Mouse (Mus musculus) embryo, embryonic 10.5 days (tissue): ENCODE results near the gene Dnaja3.

Experiments
- DNase-seq: peaks from one replicate; pipeline ENCODE4 v3.0.0-alpha.2; 2015; ENCODE audit warnings: low spot score

Dnaja3 gene

GRCm38 (mm10) chr16:4607818-4608531 is 31.8 kb upstream of the Dnaja3 start:
- DNase-seq: peak; percentile 89

- no peak for DNase-seq
These were observed 31.2 kb upstream of the Dnaja3 start for GRCm38 (mm10) chr16:4608532-4609059.

- DNase-seq: no peak
These were observed 28.6 kb upstream of the Dnaja3 start for GRCm38 (mm10) chr16:4611193-4611592.

DNA sequence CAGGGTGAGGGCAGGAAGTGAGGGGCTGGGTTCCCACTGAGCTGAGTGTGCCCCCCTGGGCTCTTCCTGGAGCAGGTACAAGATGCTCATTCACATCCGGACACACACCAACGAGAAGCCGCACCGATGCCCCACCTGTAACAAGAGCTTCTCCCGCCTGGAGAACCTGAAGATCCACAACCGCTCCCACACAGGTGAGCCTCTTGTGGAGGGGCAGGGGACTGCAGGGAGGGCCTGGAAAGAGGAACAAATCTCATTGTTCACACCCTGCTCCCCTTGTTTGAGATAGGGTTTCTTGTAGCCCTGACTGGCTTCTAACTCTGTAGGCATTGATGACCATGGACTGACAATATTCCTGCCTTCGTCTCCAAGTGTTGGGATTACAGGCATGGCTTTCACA is 28.1 kb upstream of the Dnaja3 start:
- DNase-seq: no peak

DNA sequence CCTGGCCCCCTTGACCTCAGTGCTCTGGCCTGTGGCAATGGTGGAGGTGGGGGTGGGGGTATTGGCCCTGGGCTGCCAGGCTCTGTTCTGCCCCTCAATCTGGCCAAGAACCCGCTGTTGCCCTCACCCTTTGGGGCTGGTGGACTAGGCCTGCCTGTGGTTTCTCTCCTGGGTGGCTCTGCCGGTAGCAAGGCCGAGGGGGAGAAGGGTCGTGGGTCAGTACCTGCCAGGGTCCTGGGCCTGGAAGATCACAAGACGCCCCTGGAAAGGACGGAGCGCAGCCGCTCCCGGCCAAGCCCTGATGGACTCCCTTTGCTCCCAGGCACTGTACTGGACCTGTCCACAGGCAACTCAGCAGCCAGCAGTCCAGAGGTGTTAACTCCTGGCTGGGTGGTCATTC is 26.1 kb upstream of the Dnaja3 start:
- no peak for DNase-seq

DNA sequence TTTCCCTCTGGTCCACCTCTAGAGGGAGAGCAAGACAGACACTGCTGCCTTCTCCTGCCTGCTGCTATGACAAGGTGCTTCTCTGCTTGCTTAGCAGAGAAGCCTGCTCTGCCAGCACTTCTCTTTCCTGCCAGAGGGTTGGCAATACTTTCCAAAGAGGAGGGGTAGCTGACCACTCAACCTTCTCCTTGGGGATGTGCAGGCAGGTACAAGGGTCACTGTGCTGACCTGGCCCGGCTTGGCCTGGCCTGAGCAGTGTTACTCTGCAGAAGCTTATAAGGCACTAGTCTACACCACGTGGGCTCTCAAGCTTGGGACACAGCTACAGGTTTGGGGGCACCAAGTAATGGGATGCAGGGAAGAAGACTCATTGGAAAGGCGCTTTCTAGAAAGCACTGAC is 25.1 kb upstream of the Dnaja3 start:
- DNase-seq: no peak

DNA sequence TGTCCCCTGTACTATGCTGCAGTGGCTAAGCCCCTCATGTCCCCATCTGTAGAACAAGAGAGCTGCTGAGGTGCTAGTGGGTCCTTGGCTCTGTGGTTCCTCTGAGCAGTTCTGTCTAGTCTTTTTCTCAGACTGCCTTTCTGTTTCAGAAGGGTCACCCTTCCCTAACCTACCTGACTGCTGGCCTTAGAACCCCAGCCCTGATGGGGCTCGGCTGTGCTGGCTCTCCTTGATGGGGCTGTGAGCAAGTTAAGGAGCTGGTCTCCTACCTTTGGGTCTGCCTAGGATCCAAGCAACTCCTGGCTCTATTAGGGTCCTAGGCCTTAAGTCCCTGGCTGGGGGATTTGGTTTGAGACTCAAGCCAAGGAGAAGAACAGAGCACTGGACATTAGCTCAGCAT is 24.5 kb upstream of the Dnaja3 start:
- DNase-seq: no peak

DNA sequence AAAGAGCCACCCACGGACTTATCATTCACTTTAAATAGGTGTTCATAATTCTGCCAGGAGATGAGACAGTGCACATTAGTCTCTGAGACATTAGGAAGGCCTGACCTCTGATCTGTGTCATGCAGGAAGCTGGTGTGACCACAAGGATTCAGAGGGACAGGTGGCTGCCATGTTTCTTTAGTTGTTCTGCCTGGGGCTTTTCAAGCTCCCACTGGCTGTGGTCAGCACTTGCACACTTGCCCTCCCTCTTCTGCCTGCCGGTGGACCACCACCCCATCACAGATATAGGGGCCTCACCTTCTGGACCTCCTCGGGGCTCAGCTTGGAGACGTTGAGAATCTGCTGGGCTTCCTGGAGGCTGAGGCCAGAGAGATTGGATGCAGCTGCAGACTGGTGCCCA is 23.0 kb upstream of the Dnaja3 start:
- DNase-seq: no peak

DNA sequence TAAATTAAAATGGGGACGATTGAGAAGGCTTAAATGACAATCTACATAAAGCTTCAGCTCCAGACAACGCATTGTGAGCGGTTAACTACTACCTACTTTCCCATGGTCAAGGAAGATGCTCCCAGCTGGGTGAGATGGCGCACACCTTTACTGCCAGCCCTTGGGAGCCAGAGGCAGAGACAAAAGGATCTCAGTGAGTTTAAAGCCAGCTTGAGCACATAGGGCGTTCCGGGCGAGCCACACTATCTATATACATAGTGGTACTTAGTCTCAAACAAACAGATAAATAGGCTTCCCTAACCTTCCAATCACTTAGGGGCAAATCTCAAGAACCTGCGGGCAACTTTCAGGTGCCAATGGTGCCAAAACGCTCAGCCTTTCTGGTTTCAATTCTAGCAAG is 15.7 kb upstream of the Dnaja3 start:
- DNase-seq: no peak

- peak; percentile 96 for DNase-seq
These were observed 15.2 kb upstream of the Dnaja3 start, which contains the start of gene Pam16 for GRCm38 (mm10) chr16:4624481-4625110. Gene Pam16 (minus strand): TSS chr16:4624988.

DNA sequence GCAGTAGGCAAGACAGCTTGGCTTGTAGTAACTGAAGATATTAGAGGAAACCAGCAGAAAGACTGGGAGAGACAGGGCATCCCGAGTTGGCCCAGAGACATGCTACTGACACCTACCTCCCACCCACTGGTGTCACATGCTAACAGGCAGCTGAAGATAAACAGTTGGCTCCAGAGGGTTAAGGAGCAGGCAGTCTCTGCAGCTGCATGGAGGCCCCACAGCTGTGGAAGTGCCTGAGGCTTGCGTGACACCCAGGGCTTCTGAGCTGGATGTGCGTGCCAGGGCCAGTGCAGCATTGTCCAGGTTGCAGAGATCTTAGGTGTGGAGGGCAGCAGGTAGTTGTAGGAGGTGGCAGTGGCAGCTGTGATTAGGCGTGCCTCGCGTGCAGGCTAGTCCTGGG is 12.7 kb upstream of the Dnaja3 start:
- DNase-seq: no peak

DNA sequence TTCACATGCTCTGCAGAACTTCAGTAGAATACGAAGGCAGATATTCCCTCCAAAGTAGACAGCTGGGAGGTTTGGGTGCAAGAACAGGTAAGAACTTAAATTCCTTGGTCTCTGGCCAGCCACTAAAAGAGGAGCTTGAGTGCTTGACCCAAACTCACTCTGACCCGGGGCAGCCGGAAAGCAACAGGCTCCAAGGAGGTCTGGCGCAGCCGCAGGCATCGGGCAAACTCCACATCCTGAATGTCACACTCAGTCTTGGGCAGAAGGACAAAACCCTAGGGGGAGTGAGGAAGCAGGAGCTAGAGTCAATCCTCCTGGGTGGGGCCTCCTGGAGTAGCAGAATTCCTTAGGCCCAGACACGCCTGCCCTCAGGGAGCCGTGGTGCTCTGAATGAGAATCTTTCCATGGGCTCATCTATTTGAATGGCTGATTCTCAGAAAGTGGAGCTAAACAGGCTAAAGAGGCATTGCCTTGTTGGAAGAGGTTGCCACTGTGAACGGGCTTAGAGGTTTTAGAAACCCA is 10.8 kb upstream of the Dnaja3 start:
- DNase-seq: no peak

DNA sequence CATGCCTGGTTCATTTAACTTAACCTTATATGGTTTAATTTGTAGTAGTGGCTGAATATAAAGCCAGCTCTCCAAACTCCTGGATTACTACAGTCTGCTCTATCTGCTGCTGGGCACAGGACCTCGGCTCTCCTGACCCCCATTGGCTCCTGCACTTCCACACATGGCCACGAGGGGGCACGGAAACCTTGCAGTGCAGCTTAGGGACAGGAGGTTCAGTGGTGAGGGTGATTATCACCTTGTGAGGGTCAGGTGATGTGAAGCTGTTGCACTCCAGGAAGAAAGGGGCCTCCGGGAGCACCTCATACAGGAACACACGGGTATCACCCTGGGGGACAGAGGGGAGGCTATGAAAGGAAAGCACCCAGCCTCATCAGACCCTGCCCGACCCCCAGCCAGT is 9.8 kb upstream of the Dnaja3 start:
- DNase-seq: peak; percentile 86

DNA sequence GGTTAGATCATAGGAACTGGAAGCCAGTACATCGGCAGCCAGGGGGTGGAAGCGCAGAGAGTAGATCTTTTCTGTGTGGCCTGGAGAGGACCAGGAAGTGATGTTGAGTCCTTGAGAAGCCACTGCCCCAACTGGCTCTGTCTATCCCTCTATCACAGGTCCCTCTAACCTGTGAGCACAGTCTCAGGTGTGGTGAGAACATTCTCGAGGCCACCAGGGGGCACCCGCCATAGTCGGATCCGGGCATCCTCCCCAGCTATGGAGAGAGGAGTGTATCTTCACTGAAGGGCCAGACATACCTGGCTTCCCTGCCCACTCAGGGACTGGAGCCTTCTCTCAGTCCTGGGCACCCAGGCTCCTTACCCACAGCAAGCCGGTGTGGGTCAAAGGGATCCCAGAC is 7.7 kb upstream of the Dnaja3 start:
- DNase-seq: peak; percentile 57

DNA sequence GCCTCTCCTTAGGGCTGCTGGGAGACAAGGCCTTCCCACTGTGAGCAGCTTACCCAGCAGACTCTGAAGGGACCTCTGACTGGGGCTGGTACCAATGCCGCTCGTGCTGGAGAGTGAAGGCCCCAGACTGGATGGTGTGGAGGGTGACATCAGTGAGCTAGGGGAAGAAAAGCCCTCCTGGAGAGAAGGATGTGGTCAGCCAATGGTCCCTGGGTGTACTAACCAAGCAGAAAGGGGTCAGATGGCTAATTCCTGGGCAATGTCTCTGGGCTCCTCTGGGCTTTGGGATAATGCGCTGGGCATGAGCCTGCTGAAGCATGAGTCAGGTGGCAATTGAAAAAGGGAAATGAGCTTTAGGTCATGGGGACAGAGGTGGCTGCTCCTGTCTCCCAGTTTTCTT is 6.1 kb upstream of the Dnaja3 start:
- DNase-seq: no peak

- no peak for DNase-seq
These were observed 5.1 kb upstream of the Dnaja3 start for GRCm38 (mm10) chr16:4634681-4635080.

DNA sequence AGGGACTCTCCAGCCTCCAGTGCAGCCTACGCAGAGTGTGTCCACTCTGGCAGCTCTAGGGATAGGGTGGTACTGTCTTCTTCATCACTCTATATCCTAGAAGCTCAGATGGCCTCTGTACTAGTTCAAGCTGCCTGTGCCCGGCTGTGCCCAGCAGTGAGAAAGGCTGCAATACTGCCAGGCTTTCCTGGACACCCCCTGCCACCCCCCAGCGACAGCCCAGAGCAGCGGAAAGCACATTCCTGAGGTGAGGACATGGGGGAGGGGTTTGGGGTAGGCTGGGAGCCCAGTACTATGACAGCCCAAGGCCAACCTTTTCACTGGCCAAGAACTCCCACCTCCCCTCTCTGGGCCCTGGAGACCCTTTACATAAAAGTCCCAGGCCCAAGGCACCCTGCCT is 4.0 kb upstream of the Dnaja3 start:
- no peak for DNase-seq

DNA sequence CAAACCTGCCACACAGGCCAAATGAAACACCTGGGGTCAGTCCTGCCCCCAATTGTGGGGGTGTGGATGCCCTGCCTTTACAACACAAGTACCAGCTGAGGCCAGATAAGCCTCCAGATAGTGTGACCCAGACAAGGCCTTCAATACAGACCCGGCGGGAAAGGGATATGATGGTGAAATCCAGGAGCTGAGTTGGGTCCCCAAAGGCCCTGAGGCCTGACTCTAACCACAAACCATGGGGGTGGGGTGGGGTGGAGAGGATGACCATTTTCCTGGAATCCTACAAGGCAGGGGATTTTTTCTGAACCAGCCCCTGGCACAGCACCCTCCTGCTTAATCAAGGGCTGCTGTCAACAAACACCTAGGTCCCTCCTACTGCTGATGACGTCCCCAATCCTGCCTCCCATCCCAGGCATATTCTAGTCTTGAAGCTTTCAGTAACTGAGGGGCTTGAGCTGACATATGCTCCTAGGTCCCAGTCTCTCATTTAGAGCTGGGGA is 848 bp upstream of the Dnaja3 start:
- DNase-seq: no peak

GRCm38 (mm10) chr16:4640267-4641005 is 647 bp downstream of the Dnaja3 start:
- peak; percentile 49 for DNase-seq

DNA sequence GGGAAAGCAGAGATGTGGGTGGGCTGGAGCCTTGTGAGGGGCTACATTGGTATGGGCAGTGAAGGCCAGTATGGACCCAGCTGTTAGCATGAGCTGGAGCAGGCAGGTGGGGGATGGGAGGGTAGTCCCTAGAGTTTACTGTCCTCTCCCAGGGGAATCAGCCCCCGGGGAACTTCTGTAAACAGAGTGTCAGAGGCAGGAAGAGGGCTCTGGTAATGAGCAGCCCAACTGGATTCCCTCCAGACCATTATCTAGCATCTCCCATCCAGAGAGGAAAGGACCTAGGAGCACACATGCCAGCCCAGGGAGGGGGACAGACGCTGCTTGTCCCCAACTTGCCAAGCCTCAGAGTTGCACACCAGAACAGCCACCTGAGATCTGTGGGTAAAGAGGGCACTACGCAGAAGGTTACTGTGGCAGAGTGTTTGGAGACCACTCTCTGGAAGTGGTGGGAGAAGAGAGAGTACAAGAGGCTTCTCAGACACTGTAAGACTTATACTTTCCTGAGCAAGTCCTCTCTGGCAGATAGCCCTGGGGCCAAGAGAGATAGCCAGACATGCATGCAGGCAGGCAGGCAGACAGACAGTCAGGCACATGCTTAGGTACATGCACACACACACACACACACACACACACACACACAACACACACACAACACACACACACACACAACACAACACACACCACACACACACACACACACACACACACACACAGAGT is 1.5 kb downstream of the Dnaja3 start:
- no peak for DNase-seq

GRCm38 (mm10) chr16:4642190-4642589 is 2.4 kb downstream of the Dnaja3 start:
- peak; percentile 71 for DNase-seq

DNA sequence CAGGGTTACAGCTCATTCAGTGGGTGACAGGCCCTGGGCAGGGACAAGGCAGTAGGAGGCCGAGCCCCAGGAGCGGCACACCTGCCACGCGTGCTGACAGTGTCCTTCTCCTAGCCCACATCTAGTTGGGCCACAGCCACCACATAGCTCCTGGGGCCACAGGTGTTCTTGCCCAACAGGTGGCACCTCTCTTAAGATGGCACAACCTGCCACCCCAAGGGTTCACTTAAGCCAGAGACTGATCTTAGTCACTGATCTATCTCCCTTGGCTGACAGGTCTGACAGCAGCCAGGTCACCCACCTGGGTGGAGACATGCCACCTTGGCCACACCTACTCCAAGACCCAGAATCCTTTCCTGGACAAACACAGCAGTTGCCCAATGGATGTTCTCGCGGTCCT is 3.1 kb downstream of the Dnaja3 start:
- no peak for DNase-seq
